Comparison of ENCODE assay signal across 12 mouse cellular contexts in the genomic region with DNA sequence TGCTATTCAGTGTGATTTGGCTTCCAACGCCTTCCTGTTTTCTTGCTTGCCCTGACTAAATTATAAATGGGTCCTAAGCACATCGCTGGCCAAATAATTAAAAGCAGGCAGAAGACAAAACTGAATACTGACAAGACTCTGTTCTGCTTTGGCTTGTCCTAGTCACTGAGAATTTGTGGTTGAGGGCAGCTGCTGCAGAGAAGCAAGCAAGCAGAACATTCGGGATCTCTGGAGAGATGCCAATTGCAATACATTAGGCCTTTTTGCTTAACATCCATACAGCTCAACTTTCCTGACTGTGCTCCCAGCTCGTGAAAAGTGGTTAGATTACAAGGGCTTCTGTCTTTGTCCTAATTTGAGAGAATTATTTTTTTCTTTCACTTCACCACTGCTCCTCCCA.
DNase-seq lines count a peak whose midpoint lies in the region; ATAC-seq and TF ChIP-seq lines count a peak whose summit lies in the region.
"Had no signal": no experiment of that assay in that cellular context is flagged by ENCODE, and none has a peak within 500 bp of the region (broad histone marks: within the 10 kb centered on the region; RNA-seq: fewer than 3 reads in every experiment).

No protein-coding gene starts in this region.

- H3K27ac ChIP-seq in forebrain, embryonic 15.5 days (replicated peaks): no peak overlapping the region
- H3K27ac ChIP-seq in forebrain, embryonic 12.5 days: no peak overlapping the region
- H3K27ac ChIP-seq in limb, embryonic 13.5 days: no peak overlapping the region
- no peak overlapping the region for H3K27ac ChIP-seq in limb, embryonic 10.5 days
- H3K27ac ChIP-seq in limb, embryonic 14.5 days (replicated peaks; ENCODE audit: low read depth, low read length): no peak overlapping the region
- H3K27ac ChIP-seq: liver, embryonic 12.5 days; stomach, embryonic 15.5 days had no signal

- 0 out of 2 replicates have a peak, but pooled peaks have one; percentile 35 for ATAC-seq in forebrain, embryonic 15.5 days (replicated peaks)
- ATAC-seq in forebrain, embryonic 12.5 days (ENCODE audit: low FRiP score): no peak
- ATAC-seq in limb, embryonic 13.5 days (ENCODE audit: low FRiP score, low read depth): no peak; the same call in 1 of the 2 replicates
- no peak; the same call in 1 of the 2 replicates for ATAC-seq in limb, embryonic 14.5 days (ENCODE audit: low FRiP score, low read depth)
- ATAC-seq: liver, embryonic 12.5 days had no signal

- H3K4me2 ChIP-seq in forebrain, embryonic 15.5 days (replicated peaks): no peak overlapping the region
- H3K4me2 ChIP-seq in forebrain, embryonic 12.5 days: no peak overlapping the region
- H3K4me2 ChIP-seq in limb, embryonic 13.5 days (replicated peaks): 0 out of 2 replicates have a peak overlapping the region, but pooled peaks have one; percentile 5
- H3K4me2 ChIP-seq in limb, embryonic 14.5 days (replicated peaks; ENCODE audit: low read depth, low read length, severe bottlenecking): no peak overlapping the region
- H3K4me2 ChIP-seq: liver, embryonic 12.5 days; stomach, embryonic 15.5 days had no signal

- H3K36me3 ChIP-seq in forebrain, embryonic 15.5 days: no peaks in the 10 kb centered on the region
- no peaks in the 10 kb centered on the region for H3K36me3 ChIP-seq in forebrain, embryonic 12.5 days (replicated peaks)
- no peaks in the 10 kb centered on the region for H3K36me3 ChIP-seq in limb, embryonic 13.5 days
- H3K36me3 ChIP-seq in limb, embryonic 10.5 days: no peaks in the 10 kb centered on the region
- H3K36me3 ChIP-seq in limb, embryonic 14.5 days (ENCODE audit: control insufficient read depth, insufficient read depth, low read length): no peaks in the 10 kb centered on the region
- H3K36me3 ChIP-seq: liver, embryonic 12.5 days; stomach, embryonic 15.5 days had no signal

- H3K27me3 ChIP-seq in forebrain, embryonic 15.5 days: no peaks in the 10 kb centered on the region
- H3K27me3 ChIP-seq in forebrain, embryonic 12.5 days: no peaks in the 10 kb centered on the region
- H3K27me3 ChIP-seq in limb, embryonic 13.5 days: no peaks in the 10 kb centered on the region
- no peaks in the 10 kb centered on the region for H3K27me3 ChIP-seq in limb, embryonic 10.5 days (ENCODE audit: low read depth, poor library complexity, severe bottlenecking)
- H3K27me3 ChIP-seq in limb, embryonic 14.5 days (ENCODE audit: control insufficient read depth, insufficient read depth, low read length): no peaks in the 10 kb centered on the region
- H3K27me3 ChIP-seq: CH12.LX; liver, embryonic 12.5 days; stomach, embryonic 15.5 days had no signal

- H3K4me1 ChIP-seq in forebrain, embryonic 15.5 days: no peaks in the 10 kb centered on the region
- no peaks in the 10 kb centered on the region for H3K4me1 ChIP-seq in forebrain, embryonic 12.5 days
- H3K4me1 ChIP-seq in limb, embryonic 13.5 days: no peaks in the 10 kb centered on the region
- H3K4me1 ChIP-seq in limb, embryonic 10.5 days: no peaks in the 10 kb centered on the region
- no peaks in the 10 kb centered on the region for H3K4me1 ChIP-seq in limb, embryonic 14.5 days (ENCODE audit: control insufficient read depth, insufficient read depth, low read length)
- H3K4me1 ChIP-seq: liver, embryonic 12.5 days; stomach, embryonic 15.5 days had no signal

- no peak for DNase-seq in limb, embryonic 10.5 days (ENCODE audit: low spot score)
- DNase-seq in forelimb bud, embryonic 11.5 days (ENCODE audit: low read depth, low spot score): peak; percentile 1
- DNase-seq in limb, embryonic 14.5 days (ENCODE audit: low spot score): peak; percentile 75
- no peak for DNase-seq in spleen, postnatal 4 days (ENCODE audit: low spot score in 2 of 2)
- no peak for DNase-seq in spleen, postnatal 36 days (ENCODE audit: low spot score in 2 of 2)
- DNase-seq: adrenal gland, postnatal 10 days had no signal

- no peak overlapping the region for H3K4me3 ChIP-seq in forebrain, embryonic 15.5 days
- no peak overlapping the region for H3K4me3 ChIP-seq in forebrain, embryonic 12.5 days (replicated peaks)
- no peak overlapping the region for H3K4me3 ChIP-seq in limb, embryonic 13.5 days
- no peak overlapping the region for H3K4me3 ChIP-seq in limb, embryonic 10.5 days
- H3K4me3 ChIP-seq in limb, embryonic 14.5 days (replicated peaks; ENCODE audit: low read length): no peak overlapping the region
- H3K4me3 ChIP-seq: liver, embryonic 12.5 days; stomach, embryonic 15.5 days had no signal

- H3K9me3 ChIP-seq in forebrain, embryonic 15.5 days: no peaks in the 10 kb centered on the region
- no peaks in the 10 kb centered on the region for H3K9me3 ChIP-seq in forebrain, embryonic 12.5 days
- no peaks in the 10 kb centered on the region for H3K9me3 ChIP-seq in limb, embryonic 13.5 days
- no peaks in the 10 kb centered on the region for H3K9me3 ChIP-seq in limb, embryonic 10.5 days (replicated peaks)
- H3K9me3 ChIP-seq in limb, embryonic 14.5 days (ENCODE audit: control insufficient read depth, low read length): no peaks in the 10 kb centered on the region
- H3K9me3 ChIP-seq: liver, embryonic 12.5 days; stomach, embryonic 15.5 days had no signal

- 35% methylated on average over 4 of the region's 4 CpGs for whole genome bisulfite sequencing in forebrain, embryonic 15.5 days
- 76% methylated on average over 4 of the region's 4 CpGs for WGBS in forebrain, embryonic 12.5 days
- WGBS in limb, embryonic 13.5 days: 33% methylated on average over 4 of the region's 4 CpGs
- 59% methylated on average over 4 of the region's 4 CpGs for WGBS in limb, embryonic 10.5 days
- 31% methylated on average over 4 of the region's 4 CpGs for WGBS in limb, embryonic 14.5 days

- no peak for TF ChIP-seq POLR2A in limb, embryonic 14.5 days (IDR thresholded peaks at IDR 0.05; ENCODE audit: borderline replicate concordance, extremely low read depth, insufficient read depth, insufficient read length)

- no peak overlapping the region for H3K9ac ChIP-seq in forebrain, embryonic 15.5 days (replicated peaks)
- H3K9ac ChIP-seq in forebrain, embryonic 12.5 days: no peak overlapping the region
- H3K9ac ChIP-seq in limb, embryonic 13.5 days: no peak overlapping the region
- H3K9ac ChIP-seq in limb, embryonic 14.5 days (ENCODE audit: low read depth, low read length, severe bottlenecking): no peak overlapping the region
- H3K9ac ChIP-seq: liver, embryonic 12.5 days; stomach, embryonic 15.5 days had no signal

Comparison
In these comparisons a context has a peak if more than half of its experiments do, and no peak if none do; other contexts are left out.
1. DNase-seq: peak in forelimb bud, embryonic 11.5 days (single experiment) and limb, embryonic 14.5 days (single experiment); none in limb, embryonic 10.5 days (single experiment), spleen, postnatal 4 days (0 of 2) and spleen, postnatal 36 days (0 of 2).